Mouse (Mus musculus) bone marrow macrophage, adult 2 months (primary cell): ENCODE data around the gene Gm49711.

Experiments used
- CTCF ChIP-seq: IDR thresholded peaks from 2 replicates; pipeline ENCODE4 v1.5.1; 2012; ENCODE audit warnings: low read depth, mild to moderate bottlenecking, low read length, moderate library complexity
- POLR2A ChIP-seq: IDR thresholded peaks from 2 replicates; pipeline ENCODE4 v1.6.1; 2012; ENCODE audit warnings: mild to moderate bottlenecking, low read depth, low read length, borderline replicate concordance

DNA sequence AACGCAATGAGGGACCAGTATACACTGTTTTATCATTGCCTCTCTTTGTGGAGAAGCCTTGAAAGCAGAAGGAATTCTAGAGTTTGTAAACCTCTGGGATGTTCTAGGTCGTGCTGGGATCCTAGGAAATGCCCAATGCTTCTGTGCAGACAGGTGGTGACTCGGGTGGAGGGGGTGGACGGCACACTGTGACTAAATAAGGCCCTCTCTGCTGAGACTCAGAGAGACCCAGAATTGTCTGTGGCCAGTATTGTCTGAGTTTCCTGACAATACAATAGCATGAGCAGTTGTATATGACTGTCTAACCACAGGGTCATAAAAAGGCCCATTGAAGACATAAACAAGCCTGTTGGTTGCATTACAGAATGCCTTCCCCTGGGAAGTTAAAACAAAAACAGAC, 105.4 kb downstream of the Gm49711 start:
- TF ChIP-seq CTCF (no peak), POLR2A (no peak)
